Mouse (Mus musculus): ENCODE results near the gene Gin1. TPM values are rescaled to one million over a fixed set of nuclear protein-coding genes. Genes with fewer than 3 reads are reported as not detected.

The Gin1 gene
- polyA plus RNA-seq, 1 experiment from 2014 or later = 13.9 TPM

GRCm38 (mm10) chr1:97771118-97771517 lies 1.1 kb downstream of the Gin1 start:
- Histone ChIP-seq H3K27me3 (ENCODE audit: control insufficient read depth, insufficient read depth, low read length) (no peaks in the 10 kb centered on the region), H3K4me2 (ENCODE audit: low read depth, low read length) (no peak overlapping the region; the same call in 1 of the 2 replicates), H3K4me1 (ENCODE audit: control insufficient read depth, insufficient read depth, low read length) (no peaks in the 10 kb centered on the region), H3K9ac (replicated peaks; ENCODE audit: low read length) (no peak overlapping the region), H3K9me3 (replicated peaks; ENCODE audit: control insufficient read depth, low read length) (no peaks in the 10 kb centered on the region), H3K4me3 (ENCODE audit: low read depth, low read length) (no peak overlapping the region), H3K36me3 (replicated peaks; ENCODE audit: control insufficient read depth, insufficient read depth, low read depth, low read length) (no peaks in the 10 kb centered on the region), H3K27ac (replicated peaks; ENCODE audit: low read depth, low read length) (no peak overlapping the region)
- WGBS = 75% methylated on average over 7 of the region's 7 CpGs
- ATAC-seq (replicated peaks; ENCODE audit: insufficient number of reproducible peaks, low FRiP score, low TSS enrichment, low read depth) = no peak
- DNase-seq (ENCODE audit: low spot score) = no peak

DNA sequence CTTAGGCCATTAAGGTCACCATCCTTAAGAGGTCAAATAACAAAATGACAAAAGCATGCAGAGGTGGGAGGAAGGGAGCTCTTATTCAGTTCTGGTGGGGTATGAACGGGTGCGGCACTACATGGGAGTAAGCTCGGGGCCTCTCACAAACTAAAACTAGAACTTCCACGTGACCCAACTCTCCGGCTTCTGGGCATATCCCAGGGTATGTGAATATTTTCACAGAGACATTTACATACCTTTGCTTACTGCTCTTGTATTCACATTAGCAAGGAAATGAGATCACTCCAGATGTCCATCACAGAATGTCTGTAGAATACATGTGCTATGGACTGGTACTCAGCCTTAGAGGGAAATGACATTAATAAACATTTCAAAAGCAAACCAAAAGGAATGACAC lies 1.8 kb downstream of the Gin1 start:
- no peaks in the 10 kb centered on the region for H3K36me3 ChIP-seq (replicated peaks; ENCODE audit: control insufficient read depth, insufficient read depth, low read depth, low read length)
- no peaks in the 10 kb centered on the region for H3K9me3 ChIP-seq (replicated peaks; ENCODE audit: control insufficient read depth, low read length)
- H3K27me3 ChIP-seq (ENCODE audit: control insufficient read depth, insufficient read depth, low read length) = no peaks in the 10 kb centered on the region
- no peak overlapping the region for H3K4me2 ChIP-seq (ENCODE audit: low read depth, low read length)
- DNase-seq (ENCODE audit: low spot score) = no peak
- H3K4me1 ChIP-seq (ENCODE audit: control insufficient read depth, insufficient read depth, low read length) = no peaks in the 10 kb centered on the region
- no peak overlapping the region for H3K27ac ChIP-seq (replicated peaks; ENCODE audit: low read depth, low read length)
- WGBS = 97% methylated on average over 5 of the region's 5 CpGs
- no peak overlapping the region for H3K9ac ChIP-seq (replicated peaks; ENCODE audit: low read length)
- no peak for ATAC-seq (replicated peaks; ENCODE audit: insufficient number of reproducible peaks, low FRiP score, low TSS enrichment, low read depth)
- no peak overlapping the region for H3K4me3 ChIP-seq (ENCODE audit: low read depth, low read length)

DNA sequence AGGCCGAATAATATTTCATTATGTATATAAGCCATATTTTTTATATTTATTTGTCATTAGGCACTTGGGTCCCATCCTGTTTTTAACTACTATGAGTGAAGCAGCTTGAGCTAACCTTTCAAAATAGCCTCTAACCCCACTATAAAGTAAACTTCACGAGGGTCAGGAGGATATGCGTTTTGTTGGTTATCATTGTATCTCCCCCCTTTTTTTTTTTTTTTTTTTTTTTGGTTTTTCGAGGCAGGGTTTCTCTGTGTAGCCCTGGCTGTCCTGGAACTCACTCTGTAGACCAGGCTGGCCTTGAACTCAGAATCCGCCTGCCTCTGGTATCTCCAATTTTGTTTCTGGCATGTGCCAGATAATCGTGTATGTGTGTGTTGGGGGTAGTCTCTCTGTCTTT lies 3.4 kb downstream of the Gin1 start:
- Histone ChIP-seq H3K4me1 (ENCODE audit: control insufficient read depth, insufficient read depth, low read length) (no peaks in the 10 kb centered on the region), H3K9ac (replicated peaks; ENCODE audit: low read length) (no peak overlapping the region), H3K4me2 (ENCODE audit: low read depth, low read length) (no peak overlapping the region), H3K4me3 (ENCODE audit: low read depth, low read length) (no peak overlapping the region), H3K9me3 (replicated peaks; ENCODE audit: control insufficient read depth, low read length) (no peaks in the 10 kb centered on the region), H3K36me3 (replicated peaks; ENCODE audit: control insufficient read depth, insufficient read depth, low read depth, low read length) (no peaks in the 10 kb centered on the region), H3K27me3 (ENCODE audit: control insufficient read depth, insufficient read depth, low read length) (no peaks in the 10 kb centered on the region), H3K27ac (replicated peaks; ENCODE audit: low read depth, low read length) (no peak overlapping the region)
- 89% methylated on average over 6 of the region's 6 CpGs for WGBS
- DNase-seq (ENCODE audit: low spot score) = no peak
- no peak for ATAC-seq (replicated peaks; ENCODE audit: insufficient number of reproducible peaks, low FRiP score, low TSS enrichment, low read depth)

- Histone ChIP-seq H3K27me3 (ENCODE audit: control insufficient read depth, insufficient read depth, low read length) (no peaks in the 10 kb centered on the region), H3K4me3 (ENCODE audit: low read depth, low read length) (no peak overlapping the region), H3K4me2 (ENCODE audit: low read depth, low read length) (no peak overlapping the region), H3K4me1 (ENCODE audit: control insufficient read depth, insufficient read depth, low read length) (no peaks in the 10 kb centered on the region), H3K9me3 (replicated peaks; ENCODE audit: control insufficient read depth, low read length) (no peaks in the 10 kb centered on the region), H3K9ac (replicated peaks; ENCODE audit: low read length) (no peak overlapping the region), H3K36me3 (replicated peaks; ENCODE audit: control insufficient read depth, insufficient read depth, low read depth, low read length) (no peaks in the 10 kb centered on the region), H3K27ac (replicated peaks; ENCODE audit: low read depth, low read length) (no peak overlapping the region)
- WGBS = 95% methylated on average over 2 of the region's 2 CpGs
- DNase-seq (ENCODE audit: low spot score) = no peak
- no peak for ATAC-seq (replicated peaks; ENCODE audit: insufficient number of reproducible peaks, low FRiP score, low TSS enrichment, low read depth)
Observed at GRCm38 (mm10) chr1:97773973-97774372, 4.0 kb downstream of the Gin1 start.

DNA sequence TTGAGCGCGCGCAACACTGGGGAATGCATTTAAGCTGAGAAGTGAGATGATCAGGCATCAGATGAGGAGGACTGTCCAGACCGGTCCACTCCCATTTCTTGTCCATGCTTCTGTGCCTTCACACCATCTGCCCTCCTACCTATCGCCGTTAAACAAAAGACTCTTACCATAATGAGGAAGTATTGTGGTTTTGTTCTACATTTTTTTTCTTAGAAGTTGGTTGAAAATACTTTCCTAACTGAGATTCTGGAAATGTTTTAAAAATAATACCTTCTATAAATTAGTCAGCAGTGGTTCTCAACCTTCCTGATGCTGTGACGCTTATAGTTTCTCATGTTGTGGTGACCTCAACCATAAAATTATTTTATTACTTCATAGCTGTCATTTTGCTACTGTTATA lies 11.7 kb downstream of the Gin1 start:
- Histone ChIP-seq H3K4me2 (ENCODE audit: low read depth, low read length) (no peak overlapping the region), H3K4me1 (ENCODE audit: control insufficient read depth, insufficient read depth, low read length) (no peaks in the 10 kb centered on the region), H3K9ac (replicated peaks; ENCODE audit: low read length) (no peak overlapping the region), H3K27ac (replicated peaks; ENCODE audit: low read depth, low read length) (no peak overlapping the region), H3K4me3 (ENCODE audit: low read depth, low read length) (no peak overlapping the region), H3K27me3 (ENCODE audit: control insufficient read depth, insufficient read depth, low read length) (no peaks in the 10 kb centered on the region), H3K36me3 (replicated peaks; ENCODE audit: control insufficient read depth, insufficient read depth, low read depth, low read length) (no peaks in the 10 kb centered on the region), H3K9me3 (replicated peaks; ENCODE audit: control insufficient read depth, low read length) (no peaks in the 10 kb centered on the region)
- DNase-seq (ENCODE audit: low spot score) (no peak), ATAC-seq (replicated peaks; ENCODE audit: insufficient number of reproducible peaks, low FRiP score, low TSS enrichment, low read depth) (no peak)
- 95% methylated on average over 7 of the region's 7 CpGs for WGBS

GRCm38 (mm10) chr1:97784928-97785327 lies 15.0 kb downstream of the Gin1 start:
- DNase-seq (ENCODE audit: low spot score) (no peak), ATAC-seq (replicated peaks; ENCODE audit: insufficient number of reproducible peaks, low FRiP score, low TSS enrichment, low read depth) (no peak)
- H3K9ac ChIP-seq (replicated peaks; ENCODE audit: low read length) = no peak overlapping the region
- H3K27ac ChIP-seq (replicated peaks; ENCODE audit: low read depth, low read length) = no peak overlapping the region
- WGBS = 80% methylated on average over 7 of the region's 7 CpGs
- H3K9me3 ChIP-seq (replicated peaks; ENCODE audit: control insufficient read depth, low read length) = no peaks in the 10 kb centered on the region
- H3K27me3 ChIP-seq (ENCODE audit: control insufficient read depth, insufficient read depth, low read length) = no peaks in the 10 kb centered on the region
- no peaks in the 10 kb centered on the region for H3K36me3 ChIP-seq (replicated peaks; ENCODE audit: control insufficient read depth, insufficient read depth, low read depth, low read length)
- no peaks in the 10 kb centered on the region for H3K4me1 ChIP-seq (ENCODE audit: control insufficient read depth, insufficient read depth, low read length)
- H3K4me3 ChIP-seq (ENCODE audit: low read depth, low read length) = no peak overlapping the region
- H3K4me2 ChIP-seq (ENCODE audit: low read depth, low read length) = no peak overlapping the region

GRCm38 (mm10) chr1:97785685-97786393 lies 15.9 kb downstream of the Gin1 start:
- H3K4me2 ChIP-seq (ENCODE audit: low read depth, low read length) = no peak overlapping the region
- H3K27me3 ChIP-seq (ENCODE audit: control insufficient read depth, insufficient read depth, low read length) = no peaks in the 10 kb centered on the region
- H3K9me3 ChIP-seq (replicated peaks; ENCODE audit: control insufficient read depth, low read length) = no peaks in the 10 kb centered on the region
- no peaks in the 10 kb centered on the region for H3K36me3 ChIP-seq (replicated peaks; ENCODE audit: control insufficient read depth, insufficient read depth, low read depth, low read length)
- no peak overlapping the region for H3K4me3 ChIP-seq (ENCODE audit: low read depth, low read length)
- no peaks in the 10 kb centered on the region for H3K4me1 ChIP-seq (ENCODE audit: control insufficient read depth, insufficient read depth, low read length)
- no peak for ATAC-seq (replicated peaks; ENCODE audit: insufficient number of reproducible peaks, low FRiP score, low TSS enrichment, low read depth)
- DNase-seq (ENCODE audit: low spot score) = no peak
- H3K27ac ChIP-seq (replicated peaks; ENCODE audit: low read depth, low read length) = no peak overlapping the region
- WGBS = 91% methylated on average over 11 of the region's 11 CpGs
- H3K9ac ChIP-seq (replicated peaks; ENCODE audit: low read length) = no peak overlapping the region

- Histone ChIP-seq H3K27me3 (ENCODE audit: control insufficient read depth, insufficient read depth, low read length) (no peaks in the 10 kb centered on the region), H3K4me1 (ENCODE audit: control insufficient read depth, insufficient read depth, low read length) (no peaks in the 10 kb centered on the region), H3K9ac (replicated peaks; ENCODE audit: low read length) (no peak overlapping the region), H3K4me3 (ENCODE audit: low read depth, low read length) (no peak overlapping the region), H3K36me3 (replicated peaks; ENCODE audit: control insufficient read depth, insufficient read depth, low read depth, low read length) (no peaks in the 10 kb centered on the region), H3K9me3 (replicated peaks; ENCODE audit: control insufficient read depth, low read length) (no peaks in the 10 kb centered on the region), H3K4me2 (ENCODE audit: low read depth, low read length) (no peak overlapping the region), H3K27ac (replicated peaks; ENCODE audit: low read depth, low read length) (no peak overlapping the region)
- no peak for DNase-seq (ENCODE audit: low spot score)
- ATAC-seq (replicated peaks; ENCODE audit: insufficient number of reproducible peaks, low FRiP score, low TSS enrichment, low read depth) = no peak
- 94% methylated on average over 3 of the region's 3 CpGs for WGBS
Observed at GRCm38 (mm10) chr1:97787674-97788073, 17.7 kb downstream of the Gin1 start.

All from embryonic facial prominence, embryonic 11.5 days (tissue).